Mouse (Mus musculus) lung, embryonic 16.5 days (tissue): ENCODE data around the gene Spata18. TPM values are rescaled to one million over a fixed set of nuclear protein-coding genes. Genes with fewer than 3 reads are reported as not detected.

Experiments
- ATAC-seq: fragments of 200-750 bp; cut with Nextera tagmentation; 2 replicates; pipeline ENCODE4 v1.8.0; 2017; ENCODE audit warnings: low read depth, mild to moderate bottlenecking, moderate library complexity
- H3K27ac ChIP-seq: fragments of 300-500 bp; sonication (generic); 2 replicates; pipeline ENCODE4 v1.5.1; 2014; ENCODE audit warnings: mild to moderate bottlenecking, control low read depth, low read length
- H3K27me3 ChIP-seq: fragments of 300-500 bp; sonication (generic); 2 replicates; pipeline ENCODE4 v1.6.1; 2014; ENCODE audit warnings: low read depth, low read length, mixed read lengths; ENCODE audit not compliant: control insufficient read depth, insufficient read depth
- H3K36me3 ChIP-seq: fragments of 300-500 bp; sonication (generic); 2 replicates; pipeline ENCODE4 v1.6.1; 2014; ENCODE audit warnings: low read length; ENCODE audit not compliant: control insufficient read depth, insufficient read depth
- H3K4me1 ChIP-seq: fragments of 300-500 bp; sonication (generic); replicated peaks from 2 replicates; pipeline ENCODE4 v1.6.1; 2014; ENCODE audit warnings: low read length, mixed read lengths; ENCODE audit not compliant: control insufficient read depth, insufficient read depth
- H3K4me2 ChIP-seq: fragments of 300-500 bp; sonication (generic); 2 replicates; pipeline ENCODE4 v1.6.1; 2014; ENCODE audit warnings: low read depth, low read length, control low read depth
- H3K4me3 ChIP-seq: fragments of 300-500 bp; sonication (generic); 2 replicates; pipeline ENCODE4 v1.5.1; 2014; ENCODE audit warnings: mild to moderate bottlenecking, low read length, control low read depth
- H3K9ac ChIP-seq: fragments of 300-500 bp; sonication (generic); 2 replicates; pipeline ENCODE4 v1.6.1; 2014; ENCODE audit warnings: low read length, control low read depth
- H3K9me3 ChIP-seq: fragments of 300-500 bp; sonication (generic); 2 replicates; pipeline ENCODE4 v1.6.1; 2016; ENCODE audit warnings: low read length; ENCODE audit not compliant: control insufficient read depth
- WGBS: fragments of 180-500 bp; shearing (Covaris S2); extraction: QIAGEN DNeasy Blood & Tissue Kit; methylation state at CpG from one replicate; pipeline ENCODE4 v1.1.7; 2014; 5-methylcytosine and 5-hydroxymethylcytosine counted together
- polyA plus RNA-seq: library from polyadenylated mRNA; unstranded; fragments of >200 nt; fragmentation: Nextera tagmentation; extraction: Ambion mirVana; gene quantifications from 2 replicates; pipeline ENCODE4 v1.2.1, GENCODE M21; 2015

Spata18 gene
- polyA plus RNA-seq, 1 experiment from 2014 or later: 4.3 TPM

DNA sequence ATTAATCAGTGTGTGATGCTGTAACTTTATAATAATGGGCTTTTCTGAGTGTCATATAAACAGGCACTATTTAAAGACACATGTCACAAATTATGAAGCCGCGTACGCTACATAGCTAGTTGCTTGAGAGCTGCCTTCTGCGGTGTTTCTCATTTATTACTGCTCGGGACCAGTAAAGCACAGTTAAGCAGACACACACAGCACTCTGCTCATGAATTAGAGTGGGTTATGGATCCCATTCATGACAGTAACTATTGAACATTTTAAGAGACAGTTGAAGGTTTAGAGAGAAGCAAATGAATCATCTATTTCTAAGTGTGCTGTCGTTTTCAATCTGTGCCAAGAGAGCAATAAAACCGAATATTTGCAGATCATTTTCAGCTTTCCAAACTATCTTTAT lies 24.3 kb upstream of the Spata18 start:
- 78% methylated on average over 7 of the region's 7 CpGs for WGBS
- ATAC-seq: no peak
- Histone ChIP-seq H3K9ac (no peak overlapping the region), H3K4me2 (no peak overlapping the region), H3K4me1 (no peaks in the 10 kb centered on the region), H3K27ac (no peak overlapping the region), H3K27me3 (no peaks in the 10 kb centered on the region), H3K36me3 (no peaks in the 10 kb centered on the region), H3K4me3 (no peak overlapping the region), H3K9me3 (no peaks in the 10 kb centered on the region)

DNA sequence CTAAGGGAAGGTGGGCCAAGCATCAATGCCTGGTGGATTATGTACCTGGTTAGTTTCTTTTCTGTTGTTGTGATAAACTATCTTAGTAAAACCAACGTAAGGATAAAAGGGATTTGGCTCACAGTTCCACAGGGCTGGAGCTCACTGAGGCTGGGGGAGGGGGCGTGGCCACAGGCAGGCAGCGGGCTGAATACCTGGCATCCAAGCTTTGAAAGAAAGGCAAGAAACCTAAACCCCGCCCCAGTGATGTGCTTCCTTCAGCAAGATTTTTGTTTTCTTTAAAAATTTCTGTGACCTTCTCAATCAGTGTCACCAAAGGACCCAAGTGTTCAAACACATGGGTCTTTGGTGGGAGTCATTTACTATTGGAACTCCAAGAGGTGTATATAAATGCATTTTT lies 23.6 kb upstream of the Spata18 start:
- Histone ChIP-seq H3K27ac (no peak overlapping the region), H3K27me3 (no peaks in the 10 kb centered on the region), H3K9me3 (no peaks in the 10 kb centered on the region), H3K36me3 (no peaks in the 10 kb centered on the region), H3K4me3 (no peak overlapping the region), H3K4me1 (no peaks in the 10 kb centered on the region), H3K4me2 (no peak overlapping the region), H3K9ac (no peak overlapping the region)
- ATAC-seq: no peak
- WGBS: 55% methylated on average over 4 of the region's 4 CpGs

DNA sequence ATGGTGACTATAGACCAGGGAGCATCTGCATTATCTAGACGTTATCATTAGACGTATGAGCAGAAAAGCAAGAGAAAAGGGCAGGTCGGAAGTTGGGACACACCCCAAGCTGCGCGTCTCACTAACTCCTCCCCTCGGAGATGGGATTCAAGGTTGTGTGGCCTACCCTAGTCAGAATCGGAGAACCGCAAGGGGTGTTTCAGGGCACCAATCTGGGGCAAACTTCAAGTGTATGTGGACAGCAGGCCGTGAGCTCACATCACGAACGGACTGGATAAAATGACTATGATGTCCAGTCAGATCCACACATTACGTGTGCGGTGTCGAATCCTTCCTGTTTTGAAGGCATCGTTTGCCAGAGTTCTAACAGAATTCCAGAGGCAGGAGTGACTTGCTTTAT lies 23.2 kb upstream of the Spata18 start:
- Histone ChIP-seq H3K4me2 (no peak overlapping the region), H3K9ac (no peak overlapping the region), H3K4me3 (no peak overlapping the region), H3K27ac (no peak overlapping the region), H3K27me3 (no peaks in the 10 kb centered on the region), H3K4me1 (no peaks in the 10 kb centered on the region), H3K36me3 (no peaks in the 10 kb centered on the region), H3K9me3 (no peaks in the 10 kb centered on the region)
- no peak for ATAC-seq
- 73% methylated on average over 15 of the region's 15 CpGs for WGBS

GRCm38 (mm10) chr5:73630141-73630540 lies 21.0 kb upstream of the Spata18 start:
- Histone ChIP-seq H3K4me3 (no peak overlapping the region), H3K4me2 (no peak overlapping the region), H3K9ac (no peak overlapping the region), H3K27ac (no peak overlapping the region), H3K9me3 (0 out of 2 replicates have a peak, but pooled peaks cover 5% of the 10 kb centered on the region), H3K4me1 (no peaks in the 10 kb centered on the region), H3K27me3 (no peaks in the 10 kb centered on the region), H3K36me3 (peaks cover 11% of the 10 kb centered on the region)
- 68% methylated on average over 5 of the region's 5 CpGs for WGBS
- no peak for ATAC-seq

DNA sequence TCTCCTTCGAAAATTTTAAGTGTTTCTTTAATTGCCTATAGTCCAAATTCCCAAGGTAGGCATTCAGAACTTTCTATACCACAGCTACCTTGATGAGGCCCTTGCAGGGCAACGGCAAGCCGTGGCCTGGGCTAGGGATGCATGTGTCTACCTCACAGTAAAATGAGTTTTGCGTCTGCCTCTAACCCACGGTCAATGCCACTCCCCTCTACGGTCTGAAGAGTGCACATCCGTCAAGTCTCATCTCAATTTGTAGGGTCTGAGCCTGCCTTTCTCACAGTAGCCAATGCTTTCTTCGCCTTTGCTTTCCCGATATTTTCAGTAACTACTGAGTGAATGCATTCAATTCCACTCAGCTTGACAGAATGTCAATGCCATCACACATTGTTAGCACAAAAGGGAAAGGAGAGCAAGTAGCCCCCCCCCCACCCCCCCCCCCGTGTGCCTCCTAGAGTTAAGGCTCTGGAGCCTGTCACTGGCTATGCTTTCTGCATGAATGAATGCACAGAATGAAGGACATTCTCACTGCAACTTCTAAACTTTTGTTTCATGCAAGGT lies 20.1 kb upstream of the Spata18 start:
- WGBS: 81% methylated on average over 10 of the region's 10 CpGs

DNA sequence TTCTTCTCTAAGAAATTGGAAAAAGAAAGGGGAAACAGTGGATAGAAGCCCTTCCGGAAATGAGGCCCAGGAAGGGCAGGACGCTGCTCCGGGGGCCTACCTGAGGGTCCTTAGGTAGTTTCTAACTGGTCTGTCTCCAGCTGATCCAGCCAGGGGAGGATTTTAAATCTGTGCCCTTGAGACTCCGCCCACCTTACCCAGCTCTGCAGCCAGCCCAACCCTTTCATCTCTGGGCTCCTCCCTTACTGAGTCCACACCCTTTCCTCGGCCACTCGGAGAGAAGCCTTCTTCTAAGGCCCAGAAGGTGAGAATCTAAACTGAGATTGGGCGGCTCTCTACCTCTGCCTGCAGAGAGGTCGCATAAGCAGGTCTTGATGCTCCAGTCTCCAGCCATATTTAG lies 18.9 kb upstream of the Spata18 start, which contains the start of gene Lrrc66:
Lrrc66 (minus strand) TSS at position 236 of the 400 bp plus-strand sequence.
- H3K27me3 ChIP-seq: no peaks in the 10 kb centered on the region
- no peak within 1 kb of the TSS for H3K4me3 ChIP-seq
- WGBS: 72% methylated on average over 8 of the region's 8 CpGs
- H3K4me2 ChIP-seq: no peak within 1 kb of the TSS
- no peak within 1 kb of the TSS for H3K9ac ChIP-seq
- peaks cover 11% of the 10 kb centered on the region for H3K36me3 ChIP-seq
- H3K27ac ChIP-seq: no peak within 1 kb of the TSS
- no peaks in the 10 kb centered on the region for H3K4me1 ChIP-seq
- no peak for ATAC-seq
- H3K9me3 ChIP-seq: 0 out of 2 replicates have a peak, but pooled peaks cover 5% of the 10 kb centered on the region

More for the DNA sequence above, 20.1 kb upstream of the Spata18 start:
- Histone ChIP-seq H3K27ac (no peak overlapping the region), H3K9ac (no peak overlapping the region), H3K4me1 (no peaks in the 10 kb centered on the region), H3K9me3 (0 out of 2 replicates have a peak, but pooled peaks cover 5% of the 10 kb centered on the region), H3K4me3 (no peak overlapping the region), H3K27me3 (no peaks in the 10 kb centered on the region), H3K4me2 (no peak overlapping the region), H3K36me3 (peaks cover 11% of the 10 kb centered on the region)
- no peak for ATAC-seq

DNA sequence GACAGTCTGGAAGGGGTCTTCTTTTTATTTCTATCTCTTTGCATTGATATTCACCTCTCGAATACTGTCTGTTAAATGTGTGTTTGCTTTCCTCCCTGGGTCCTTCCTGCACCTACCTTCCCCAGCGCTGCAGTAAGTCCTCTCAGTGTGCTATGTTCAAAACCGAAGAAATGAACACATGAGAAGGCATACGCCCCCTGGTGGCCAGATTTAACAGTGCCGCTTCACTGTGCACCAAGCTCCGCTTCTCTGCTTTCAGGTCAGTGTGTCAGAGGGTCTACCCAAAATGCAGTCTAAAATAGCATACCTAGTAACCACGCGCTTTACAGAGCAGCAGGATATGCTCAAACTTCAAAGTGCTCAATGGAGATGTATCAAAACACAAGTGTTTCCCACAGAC lies 18.0 kb upstream of the Spata18 start:
- Histone ChIP-seq H3K9me3 (0 out of 2 replicates have a peak, but pooled peaks cover 5% of the 10 kb centered on the region), H3K4me2 (no peak overlapping the region), H3K9ac (no peak overlapping the region), H3K36me3 (peaks cover 12% of the 10 kb centered on the region), H3K4me1 (no peaks in the 10 kb centered on the region), H3K27me3 (no peaks in the 10 kb centered on the region), H3K27ac (no peak overlapping the region), H3K4me3 (no peak overlapping the region)
- 55% methylated on average over 8 of the region's 8 CpGs for WGBS
- no peak for ATAC-seq

DNA sequence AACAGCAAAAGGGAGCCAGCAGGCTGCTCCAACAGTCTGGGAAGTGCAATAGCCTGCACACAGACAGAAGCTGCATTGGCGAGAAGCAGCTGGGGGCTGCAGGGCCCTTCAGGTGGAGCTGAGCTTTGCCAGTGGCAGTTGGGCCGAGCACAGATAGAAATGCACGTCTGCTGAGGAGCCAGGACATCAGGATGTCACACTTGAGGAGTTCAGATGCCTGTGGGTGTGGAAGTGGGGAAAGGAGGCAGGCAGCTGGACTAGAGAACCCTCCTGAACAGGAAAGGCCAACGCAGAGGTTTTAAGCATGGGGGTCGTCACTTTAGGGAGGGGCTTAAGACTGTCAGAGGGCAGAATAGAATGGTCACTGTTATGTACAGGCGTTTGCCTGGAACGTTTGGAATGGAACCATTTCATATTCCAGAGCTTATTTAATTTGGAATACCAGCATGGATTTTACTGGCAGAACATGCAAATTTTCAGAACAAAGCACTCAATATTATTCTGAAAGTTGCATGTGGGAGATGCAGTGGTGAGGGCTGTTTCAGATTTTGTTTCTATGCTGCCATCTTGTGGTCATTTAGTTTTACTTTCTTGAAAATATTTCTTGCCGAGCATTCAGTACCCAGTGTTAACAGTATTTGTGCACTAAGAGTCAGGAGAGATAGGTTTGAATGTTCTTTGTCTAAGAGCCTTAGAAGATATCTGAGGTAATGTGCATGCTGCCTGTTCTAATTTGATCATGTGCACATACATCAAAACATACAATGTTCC lies 13.7 kb upstream of the Spata18 start:
- Histone ChIP-seq H3K9me3 (0 out of 2 replicates have a peak, but pooled peaks cover 5% of the 10 kb centered on the region), H3K27me3 (no peaks in the 10 kb centered on the region), H3K9ac (no peak overlapping the region), H3K36me3 (peaks cover 14% of the 10 kb centered on the region), H3K4me3 (no peak overlapping the region), H3K27ac (no peak overlapping the region), H3K4me1 (no peaks in the 10 kb centered on the region), H3K4me2 (no peak overlapping the region)
- peak; percentile 60 for ATAC-seq
- WGBS: 43% methylated on average over 8 of the region's 8 CpGs

- no peak for ATAC-seq
- Histone ChIP-seq H3K4me3 (no peak overlapping the region), H3K27me3 (no peaks in the 10 kb centered on the region), H3K4me2 (no peak overlapping the region), H3K9me3 (no peaks in the 10 kb centered on the region), H3K9ac (no peak overlapping the region), H3K36me3 (peaks cover 3% of the 10 kb centered on the region; the same call in 1 of the 2 replicates), H3K4me1 (no peaks in the 10 kb centered on the region), H3K27ac (no peak overlapping the region)
- 85% methylated on average over 3 of the region's 3 CpGs for WGBS
These were observed 10.1 kb upstream of the Spata18 start for GRCm38 (mm10) chr5:73641058-73641457.
